Mouse (Mus musculus): ENCODE measurements around the gene Zfp296.

GRCm38 (mm10) chr7:19622241-19622640 lies 45.2 kb downstream of the Zfp296 start:
- no peak for TF ChIP-seq CTCF (conservative IDR thresholded peaks at IDR 0.05; ENCODE audit: low read length)
- TF ChIP-seq NANOG (IDR thresholded peaks at IDR 0.05; ENCODE audit: borderline replicate concordance, low read length): no peak
- no peak for TF ChIP-seq POU5F1 (IDR thresholded peaks at IDR 0.05; ENCODE audit: borderline replicate concordance, low read length)

Measured in E14TG2a.4 (cell line).